Mouse (Mus musculus): Measurements from ENCODE around the gene Srsf5. TPM values are rescaled to one million over a fixed set of nuclear protein-coding genes. Genes with fewer than 3 reads are reported as not detected.

The Srsf5 gene
- polyA plus RNA-seq (2016; fragmentation: Nextera tagmentation; extraction: Ambion mirVana) = 357 and 402 TPM in 2 replicates

- under 1% methylated on average over 57 of the region's 57 CpGs for WGBS (ENCODE audit: insufficient replicate concordance)
- Histone ChIP-seq H3K27ac (peak within 1 kb of the TSS; percentile 97), H3K4me3 (peak within 1 kb of the TSS; percentile 93), H3K27me3 (replicated peaks) (no peaks in the 10 kb centered on the region), H3K9me3 (replicated peaks) (no peaks in the 10 kb centered on the region), H3K9ac (peak within 1 kb of the TSS; percentile 99), H3K36me3 (peaks cover 37% of the 10 kb centered on the region), H3K4me2 (peak within 1 kb of the TSS; percentile 86), H3K4me1 (peaks cover 63% of the 10 kb centered on the region)
- ATAC-seq = peak; percentile 77
Measured at GRCm38 (mm10) chr12:80945334-80945995, at the start of gene Srsf5. TSS of gene Srsf5 (plus strand) at chr12:80945504.

GRCm38 (mm10) chr12:80909631-80910030 lies 35.7 kb upstream of the Srsf5 start:
- peak; percentile 52 for ATAC-seq
- WGBS (ENCODE audit: insufficient replicate concordance) = 65% methylated on average over 8 of the region's 8 CpGs
- H3K4me3 ChIP-seq = no peak overlapping the region
- H3K4me1 ChIP-seq = no peaks in the 10 kb centered on the region
- no peaks in the 10 kb centered on the region for H3K36me3 ChIP-seq
- no peak overlapping the region for H3K4me2 ChIP-seq
- 0 out of 2 replicates have a peak, but pooled peaks cover 2% of the 10 kb centered on the region for H3K27me3 ChIP-seq (replicated peaks)
- H3K9ac ChIP-seq = no peak overlapping the region
- H3K9me3 ChIP-seq (replicated peaks) = no peaks in the 10 kb centered on the region
- no peak overlapping the region for H3K27ac ChIP-seq

GRCm38 (mm10) chr12:80917764-80918163 lies 27.5 kb upstream of the Srsf5 start:
- H3K4me2 ChIP-seq = no peak overlapping the region
- no peak overlapping the region for H3K9ac ChIP-seq
- no peaks in the 10 kb centered on the region for H3K36me3 ChIP-seq
- H3K27ac ChIP-seq = no peak overlapping the region
- WGBS (ENCODE audit: insufficient replicate concordance) = 41% methylated on average over 7 of the region's 7 CpGs
- H3K4me3 ChIP-seq = no peak overlapping the region
- peaks cover 5% of the 10 kb centered on the region for H3K4me1 ChIP-seq
- ATAC-seq = no peak
- H3K27me3 ChIP-seq (replicated peaks) = peaks cover 27% of the 10 kb centered on the region
- no peaks in the 10 kb centered on the region for H3K9me3 ChIP-seq (replicated peaks)

- Histone ChIP-seq H3K4me2 (no peak overlapping the region), H3K4me3 (no peak overlapping the region), H3K9me3 (replicated peaks) (no peaks in the 10 kb centered on the region), H3K36me3 (no peaks in the 10 kb centered on the region), H3K9ac (no peak overlapping the region), H3K27ac (no peak overlapping the region), H3K27me3 (replicated peaks) (peaks cover 51% of the 10 kb centered on the region), H3K4me1 (peaks cover 15% of the 10 kb centered on the region)
- 80% methylated on average over 5 of the region's 5 CpGs for WGBS (ENCODE audit: insufficient replicate concordance)
- no peak for ATAC-seq
Measured at GRCm38 (mm10) chr12:80921301-80921700, 24.0 kb upstream of the Srsf5 start.

GRCm38 (mm10) chr12:80922869-80923268 lies 22.4 kb upstream of the Srsf5 start:
- Histone ChIP-seq H3K4me1 (peaks cover 27% of the 10 kb centered on the region), H3K4me2 (peak overlapping the region; percentile 30), H3K36me3 (no peaks in the 10 kb centered on the region), H3K4me3 (no peak overlapping the region), H3K9ac (no peak overlapping the region), H3K27ac (no peak overlapping the region), H3K27me3 (replicated peaks) (peaks cover 51% of the 10 kb centered on the region), H3K9me3 (replicated peaks) (no peaks in the 10 kb centered on the region)
- ATAC-seq = no peak; the same call in 1 of the 2 replicates
- 15% methylated on average over 7 of the region's 7 CpGs for WGBS (ENCODE audit: insufficient replicate concordance)

- Histone ChIP-seq H3K27ac (no peak overlapping the region), H3K4me2 (no peak overlapping the region), H3K4me3 (no peak overlapping the region), H3K9ac (no peak overlapping the region), H3K27me3 (replicated peaks) (peaks cover 51% of the 10 kb centered on the region), H3K9me3 (replicated peaks) (no peaks in the 10 kb centered on the region), H3K4me1 (peaks cover 25% of the 10 kb centered on the region), H3K36me3 (no peaks in the 10 kb centered on the region)
- no peak for ATAC-seq
- 51% methylated on average over 5 of the region's 5 CpGs for WGBS (ENCODE audit: insufficient replicate concordance)
Measured at GRCm38 (mm10) chr12:80923602-80924001, 21.7 kb upstream of the Srsf5 start.

- no peak for ATAC-seq
- no peak overlapping the region for H3K27ac ChIP-seq
Measured at GRCm38 (mm10) chr12:80924205-80924604, 21.1 kb upstream of the Srsf5 start.

GRCm38 (mm10) chr12:80925919-80926318 lies 19.4 kb upstream of the Srsf5 start:
- H3K4me1 ChIP-seq = peaks cover 44% of the 10 kb centered on the region
- H3K4me3 ChIP-seq = no peak overlapping the region
- H3K27ac ChIP-seq = no peak overlapping the region
- 68% methylated on average over 7 of the region's 7 CpGs for whole genome bisulfite sequencing (ENCODE audit: insufficient replicate concordance)
- no peaks in the 10 kb centered on the region for H3K9me3 ChIP-seq (replicated peaks)
- no peak for ATAC-seq
- peaks cover 41% of the 10 kb centered on the region for H3K27me3 ChIP-seq (replicated peaks)
- H3K36me3 ChIP-seq = no peaks in the 10 kb centered on the region
- H3K9ac ChIP-seq = no peak overlapping the region
- no peak overlapping the region for H3K4me2 ChIP-seq

More at GRCm38 (mm10) chr12:80924205-80924604, 21.1 kb upstream of the Srsf5 start:
- no peaks in the 10 kb centered on the region for H3K9me3 ChIP-seq (replicated peaks)
- peaks cover 28% of the 10 kb centered on the region for H3K4me1 ChIP-seq
- H3K4me3 ChIP-seq = no peak overlapping the region
- peaks cover 50% of the 10 kb centered on the region for H3K27me3 ChIP-seq (replicated peaks)
- no peak overlapping the region for H3K9ac ChIP-seq
- 64% methylated on average over 3 of the region's 3 CpGs for WGBS (ENCODE audit: insufficient replicate concordance)
- no peak overlapping the region for H3K4me2 ChIP-seq
- no peaks in the 10 kb centered on the region for H3K36me3 ChIP-seq

- Histone ChIP-seq H3K4me1 (peaks cover 45% of the 10 kb centered on the region), H3K4me2 (no peak overlapping the region), H3K4me3 (no peak overlapping the region), H3K27ac (no peak overlapping the region), H3K9ac (no peak overlapping the region), H3K36me3 (no peaks in the 10 kb centered on the region), H3K9me3 (replicated peaks) (no peaks in the 10 kb centered on the region), H3K27me3 (replicated peaks) (peaks cover 35% of the 10 kb centered on the region)
- ATAC-seq = peak; percentile 70
- WGBS (ENCODE audit: insufficient replicate concordance) = 40% methylated on average over 4 of the region's 4 CpGs
Measured at GRCm38 (mm10) chr12:80926550-80926949, 18.8 kb upstream of the Srsf5 start.

- Histone ChIP-seq H3K27ac (no peak overlapping the region), H3K4me3 (no peak overlapping the region), H3K9me3 (replicated peaks) (no peaks in the 10 kb centered on the region), H3K4me2 (no peak overlapping the region), H3K4me1 (peaks cover 47% of the 10 kb centered on the region), H3K9ac (no peak overlapping the region), H3K36me3 (no peaks in the 10 kb centered on the region), H3K27me3 (replicated peaks) (peaks cover 26% of the 10 kb centered on the region)
- ATAC-seq = no peak
- WGBS (ENCODE audit: insufficient replicate concordance) = 69% methylated on average over 1 of the region's 1 CpGs
Measured at GRCm38 (mm10) chr12:80927518-80927917, 17.8 kb upstream of the Srsf5 start.

GRCm38 (mm10) chr12:80928881-80929280 lies 16.4 kb upstream of the Srsf5 start:
- ATAC-seq = no peak
- no peaks in the 10 kb centered on the region for H3K9me3 ChIP-seq (replicated peaks)
- H3K36me3 ChIP-seq = no peaks in the 10 kb centered on the region
- H3K27me3 ChIP-seq (replicated peaks) = peaks cover 13% of the 10 kb centered on the region
- H3K9ac ChIP-seq = no peak overlapping the region
- 51% methylated on average over 3 of the region's 3 CpGs for WGBS (ENCODE audit: insufficient replicate concordance)
- H3K4me1 ChIP-seq = peaks cover 43% of the 10 kb centered on the region
- H3K4me2 ChIP-seq = no peak overlapping the region
- H3K4me3 ChIP-seq = no peak overlapping the region
- peak overlapping the region; percentile 55; the same call in 1 of the 2 replicates for H3K27ac ChIP-seq

- Histone ChIP-seq H3K4me2 (no peak overlapping the region), H3K27me3 (replicated peaks) (0 out of 2 replicates have a peak, but pooled peaks cover under 1% of the 10 kb centered on the region), H3K27ac (peak overlapping the region; percentile 45), H3K9me3 (replicated peaks) (no peaks in the 10 kb centered on the region), H3K4me1 (peaks cover 43% of the 10 kb centered on the region), H3K4me3 (no peak overlapping the region), H3K36me3 (no peaks in the 10 kb centered on the region), H3K9ac (no peak overlapping the region)
- WGBS (ENCODE audit: insufficient replicate concordance) = 42% methylated on average over 7 of the region's 7 CpGs
- peak; percentile 89 for ATAC-seq
Measured at GRCm38 (mm10) chr12:80930141-80930540, 15.2 kb upstream of the Srsf5 start.
